Mouse (Mus musculus) neural tube, embryonic 14.5 days (tissue): Measurements from ENCODE around the gene Tbc1d4. TPM values are rescaled to one million over a fixed set of nuclear protein-coding genes. Genes with fewer than 3 reads are reported as not detected.
A peak's percentile ranks its signal among the peaks of the same experiment; 100 is the strongest.

Experiments
- ATAC-seq: fragments of 200-750 bp; cut with Nextera tagmentation; 2 replicates; pipeline ENCODE4 v1.8.0; 2017; ENCODE audit warnings: low read depth, mild to moderate bottlenecking, moderate TSS enrichment, moderate library complexity
- H3K27ac ChIP-seq: fragments of 300-500 bp; sonication (generic); 2 replicates; pipeline ENCODE4 v1.5.1; 2014; ENCODE audit warnings: low read depth, mild to moderate bottlenecking, control low read depth, low read length, moderate library complexity, mixed read lengths
- H3K27me3 ChIP-seq: fragments of 300-500 bp; sonication (generic); 2 replicates; pipeline ENCODE4 v1.6.1; 2014; ENCODE audit warnings: low read length; ENCODE audit not compliant: control insufficient read depth, insufficient read depth
- H3K36me3 ChIP-seq: fragments of 300-500 bp; sonication (generic); 2 replicates; pipeline ENCODE4 v1.6.1; 2014; ENCODE audit warnings: low read length, mixed read lengths; ENCODE audit not compliant: control insufficient read depth, insufficient read depth
- H3K4me1 ChIP-seq: fragments of 300-500 bp; sonication (generic); 2 replicates; pipeline ENCODE4 v1.6.1; 2014; ENCODE audit warnings: low read length; ENCODE audit not compliant: control insufficient read depth, insufficient read depth
- H3K4me2 ChIP-seq: fragments of 300-500 bp; sonication (generic); 2 replicates; pipeline ENCODE4 v1.6.1; 2014; ENCODE audit warnings: mild to moderate bottlenecking, low read depth, low read length, control low read depth
- H3K4me3 ChIP-seq: fragments of 300-500 bp; sonication (generic); 2 replicates; pipeline ENCODE4 v1.5.1; 2014; ENCODE audit warnings: low read depth, low read length, control low read depth, mixed read lengths
- H3K9ac ChIP-seq: fragments of 300-500 bp; sonication (generic); replicated peaks from 2 replicates; pipeline ENCODE4 v1.6.1; 2014; ENCODE audit warnings: low read depth, mild to moderate bottlenecking, control low read depth, low read length, mixed read lengths
- H3K9me3 ChIP-seq: fragments of 300-500 bp; sonication (generic); 2 replicates; pipeline ENCODE4 v1.6.1; 2016; ENCODE audit warnings: low read length; ENCODE audit not compliant: control insufficient read depth
- WGBS: fragments of 180-500 bp; shearing (Covaris S2); extraction: QIAGEN DNeasy Blood & Tissue Kit; methylation state at CpG from one replicate; pipeline ENCODE4 v1.1.7; 2014; 5-methylcytosine and 5-hydroxymethylcytosine counted together
- polyA plus RNA-seq: library from polyadenylated mRNA; unstranded; fragments of >200 nt; fragmentation: Nextera tagmentation; extraction: Ambion mirVana; gene quantifications from 2 replicates; pipeline ENCODE4 v1.2.1, GENCODE M21; 2014

Tbc1d4 gene
- polyA plus RNA-seq, 1 experiment from 2014 or later: 5.3 TPM

GRCm38 (mm10) chr14:101460768-101461167 lies 148.2 kb downstream of the Tbc1d4 start:
- Histone ChIP-seq H3K9me3 (no peaks in the 10 kb centered on the region), H3K4me3 (no peak overlapping the region), H3K9ac (no peak overlapping the region), H3K36me3 (no peaks in the 10 kb centered on the region), H3K4me1 (no peaks in the 10 kb centered on the region), H3K4me2 (no peak overlapping the region), H3K27me3 (no peaks in the 10 kb centered on the region), H3K27ac (no peak overlapping the region)
- 25% methylated on average over 6 of the region's 6 CpGs for WGBS
- ATAC-seq: no peak; the same call in 1 of the 2 replicates

- Histone ChIP-seq H3K4me3 (no peak overlapping the region), H3K36me3 (no peaks in the 10 kb centered on the region), H3K27ac (no peak overlapping the region), H3K4me2 (no peak overlapping the region), H3K27me3 (no peaks in the 10 kb centered on the region), H3K9me3 (no peaks in the 10 kb centered on the region), H3K9ac (no peak overlapping the region), H3K4me1 (no peaks in the 10 kb centered on the region)
- WGBS: 87% methylated on average over 6 of the region's 6 CpGs
- ATAC-seq: no peak
Observed at GRCm38 (mm10) chr14:101452915-101453314, 156.1 kb downstream of the Tbc1d4 start.

DNA sequence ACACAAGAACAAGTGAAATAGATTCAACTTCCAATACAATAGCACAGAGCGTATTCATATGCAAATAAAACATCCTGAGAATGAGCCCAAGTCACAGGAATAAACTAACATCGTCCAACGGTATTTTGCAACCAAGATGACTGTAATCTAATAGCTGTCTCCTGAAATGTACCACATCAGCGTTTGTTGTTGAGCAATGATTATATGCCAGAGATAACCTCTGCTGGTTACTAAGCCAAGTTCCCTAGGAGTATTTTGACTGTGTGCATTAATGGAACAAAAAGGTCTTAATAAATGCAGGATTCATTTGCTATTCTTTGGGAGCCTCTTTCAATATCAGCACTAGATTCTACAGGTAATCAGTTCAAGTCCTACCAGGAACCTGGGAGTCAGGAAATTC lies 161.1 kb downstream of the Tbc1d4 start:
- no peak overlapping the region for H3K4me3 ChIP-seq
- ATAC-seq: no peak
- no peak overlapping the region for H3K9ac ChIP-seq
- no peaks in the 10 kb centered on the region for H3K36me3 ChIP-seq
- H3K4me2 ChIP-seq: no peak overlapping the region
- H3K27ac ChIP-seq: no peak overlapping the region
- H3K9me3 ChIP-seq: no peaks in the 10 kb centered on the region
- 83% methylated on average over 4 of the region's 4 CpGs for WGBS
- H3K4me1 ChIP-seq: no peaks in the 10 kb centered on the region
- H3K27me3 ChIP-seq: no peaks in the 10 kb centered on the region

GRCm38 (mm10) chr14:101445205-101445604 lies 163.8 kb downstream of the Tbc1d4 start:
- ATAC-seq: no peak
- WGBS: 59% methylated on average over 5 of the region's 5 CpGs

DNA sequence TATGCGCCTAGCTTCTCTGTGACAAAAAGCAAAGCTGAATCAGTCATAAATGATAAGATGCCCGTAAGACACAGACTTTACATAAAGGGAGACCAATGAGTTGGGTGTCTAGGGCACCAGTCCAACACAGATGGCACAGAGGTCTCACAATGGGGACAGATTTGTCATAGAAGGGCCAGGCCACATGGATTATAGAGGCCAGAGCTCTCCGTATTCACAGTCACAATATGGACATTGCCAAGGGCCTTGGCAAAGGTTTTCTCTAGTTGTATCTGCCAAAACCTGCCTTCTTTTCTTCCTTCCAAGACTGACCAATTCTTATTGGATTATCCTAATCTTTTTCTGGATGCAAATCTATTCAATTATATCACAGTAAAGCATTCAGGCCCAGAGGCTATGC lies 171.1 kb downstream of the Tbc1d4 start:
- no peaks in the 10 kb centered on the region for H3K36me3 ChIP-seq
- H3K27me3 ChIP-seq: no peaks in the 10 kb centered on the region
- no peaks in the 10 kb centered on the region for H3K9me3 ChIP-seq
- no peak for ATAC-seq
- H3K4me2 ChIP-seq: no peak overlapping the region
- H3K4me3 ChIP-seq: no peak overlapping the region
- WGBS: 83% methylated on average over 3 of the region's 3 CpGs
- H3K9ac ChIP-seq: no peak overlapping the region
- H3K27ac ChIP-seq: no peak overlapping the region
- H3K4me1 ChIP-seq: no peaks in the 10 kb centered on the region

More at GRCm38 (mm10) chr14:101445205-101445604, 163.8 kb downstream of the Tbc1d4 start:
- no peaks in the 10 kb centered on the region for H3K4me1 ChIP-seq
- no peak overlapping the region for H3K4me2 ChIP-seq
- H3K36me3 ChIP-seq: no peaks in the 10 kb centered on the region
- H3K9me3 ChIP-seq: no peaks in the 10 kb centered on the region
- no peak overlapping the region for H3K27ac ChIP-seq
- no peaks in the 10 kb centered on the region for H3K27me3 ChIP-seq
- no peak overlapping the region for H3K4me3 ChIP-seq
- H3K9ac ChIP-seq: no peak overlapping the region

DNA sequence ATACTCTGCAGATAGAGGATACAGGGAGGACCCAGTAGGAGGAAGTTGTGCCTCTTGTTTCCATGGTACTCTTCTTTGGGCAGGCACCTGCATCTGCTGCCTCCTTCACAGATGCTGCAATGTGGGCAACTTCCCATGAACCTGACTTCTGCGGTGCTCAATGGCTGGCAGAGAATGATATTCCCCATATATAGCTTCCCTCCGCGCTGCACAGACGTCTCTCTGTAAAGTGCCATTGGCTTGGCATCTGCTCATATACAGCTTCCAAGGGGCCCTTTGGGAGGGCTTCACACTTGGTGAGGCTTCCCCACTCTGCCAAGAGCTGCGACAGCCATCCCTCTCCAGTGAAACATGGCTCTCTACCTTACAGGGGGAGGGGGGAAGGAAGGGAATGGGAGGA lies 178.5 kb downstream of the Tbc1d4 start:
- peak; percentile 61; the same call in 1 of the 2 replicates for ATAC-seq
- WGBS: 66% methylated on average over 5 of the region's 5 CpGs
- no peak overlapping the region for H3K4me2 ChIP-seq

DNA sequence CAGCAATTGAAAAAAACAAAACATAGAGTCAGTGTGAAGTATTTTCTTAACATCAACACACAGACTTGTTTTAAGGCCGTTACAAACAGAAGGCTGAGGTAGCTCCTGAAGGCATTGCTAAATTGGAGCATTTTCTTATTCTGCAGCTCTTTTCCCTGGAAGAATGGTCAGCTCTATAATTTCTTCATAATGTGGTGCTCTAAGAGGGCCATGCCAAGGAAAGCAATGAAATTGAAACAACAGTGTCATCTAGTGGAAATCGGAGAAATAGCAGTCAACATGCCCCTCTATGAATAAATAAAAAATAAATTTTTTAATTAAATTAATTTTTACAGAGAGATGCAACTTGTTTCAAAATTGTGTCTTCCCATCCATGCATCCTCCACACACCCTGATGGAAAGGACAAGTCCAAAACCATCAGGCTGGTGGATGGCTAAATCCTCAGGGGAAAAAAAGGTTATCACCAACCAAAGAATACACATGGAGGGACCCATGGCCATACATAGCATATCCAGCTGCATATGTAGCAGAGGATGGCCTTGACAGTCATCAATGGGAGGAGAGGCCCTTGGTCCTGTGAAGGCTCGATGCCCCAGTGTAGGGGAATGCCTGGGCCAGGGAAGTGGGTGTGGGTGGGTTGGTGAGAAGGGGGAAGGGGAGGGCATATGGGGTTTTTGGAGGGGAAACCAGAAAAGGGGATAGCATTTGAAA lies 180.0 kb downstream of the Tbc1d4 start:
- Histone ChIP-seq H3K27ac (no peak overlapping the region), H3K4me1 (no peaks in the 10 kb centered on the region)
- ATAC-seq: peak; percentile 64; the same call in 1 of the 2 replicates

More for the DNA sequence above, 178.5 kb downstream of the Tbc1d4 start:
- Histone ChIP-seq H3K27me3 (no peaks in the 10 kb centered on the region), H3K4me1 (no peaks in the 10 kb centered on the region), H3K27ac (no peak overlapping the region), H3K36me3 (no peaks in the 10 kb centered on the region), H3K9me3 (no peaks in the 10 kb centered on the region), H3K9ac (no peak overlapping the region), H3K4me3 (no peak overlapping the region)

DNA sequence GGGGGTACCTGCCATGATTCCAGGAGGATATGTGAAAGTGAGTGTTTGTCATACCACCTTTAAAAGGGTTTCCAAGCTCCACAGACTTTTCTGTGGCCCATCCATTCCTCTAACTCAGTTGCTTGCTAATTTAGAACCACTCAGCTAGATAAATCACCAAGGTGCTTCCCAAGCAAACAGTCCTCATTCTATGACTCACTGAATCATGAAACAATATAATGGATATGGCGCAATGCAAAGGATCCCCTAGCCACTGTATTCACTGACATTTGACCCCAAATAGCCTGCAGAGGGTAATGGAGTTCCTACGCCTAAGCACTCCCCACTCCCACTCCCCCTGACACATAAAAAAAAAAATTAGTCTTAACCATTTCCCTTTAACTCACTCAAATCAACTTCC lies 191.3 kb downstream of the Tbc1d4 start:
- H3K27ac ChIP-seq: no peak overlapping the region
- H3K36me3 ChIP-seq: no peaks in the 10 kb centered on the region
- H3K4me2 ChIP-seq: no peak overlapping the region
- no peaks in the 10 kb centered on the region for H3K9me3 ChIP-seq
- WGBS: 67% methylated on average over 2 of the region's 2 CpGs
- H3K9ac ChIP-seq: no peak overlapping the region
- ATAC-seq: no peak
- H3K27me3 ChIP-seq: no peaks in the 10 kb centered on the region
- H3K4me1 ChIP-seq: no peaks in the 10 kb centered on the region
- no peak overlapping the region for H3K4me3 ChIP-seq

More for the DNA sequence above, 180.0 kb downstream of the Tbc1d4 start:
- Histone ChIP-seq H3K4me3 (no peak overlapping the region), H3K27me3 (no peaks in the 10 kb centered on the region), H3K9me3 (no peaks in the 10 kb centered on the region), H3K9ac (no peak overlapping the region), H3K4me2 (no peak overlapping the region), H3K36me3 (no peaks in the 10 kb centered on the region)
- 42% methylated on average over 3 of the region's 3 CpGs for WGBS
